Mouse (Mus musculus) erythroblast, embryonic 14.5 days (primary cell): ENCODE measurements around the gene Gm5862. TPM values are rescaled to one million over a fixed set of nuclear protein-coding genes. Genes with fewer than 3 reads are reported as not detected.
"Not testable (repeated sequence)": the region's sequence is repeated elsewhere in the genome, so short reads cannot be mapped to it uniquely, and the experiment has no call there.

ENCODE experiments used
- H3K27me3 ChIP-seq: 2 replicates; pipeline ENCODE4 v1.6.1; 2012; ENCODE audit warnings: inconsistent platforms; ENCODE audit not compliant: control insufficient read depth
- H3K36me3 ChIP-seq: 2 replicates; pipeline ENCODE4 v1.6.1; 2012; ENCODE audit warnings: mild to moderate bottlenecking, inconsistent platforms; ENCODE audit not compliant: control insufficient read depth
- H3K4me1 ChIP-seq: 2 replicates; pipeline ENCODE4 v1.6.1; 2012; ENCODE audit warnings: inconsistent platforms; ENCODE audit not compliant: control insufficient read depth
- H3K4me3 ChIP-seq: replicated peaks from 2 replicates; pipeline ENCODE3; 2012; ENCODE audit warnings: moderate library complexity, mild to moderate bottlenecking, inconsistent platforms
- H3K9me3 ChIP-seq: 2 replicates; pipeline ENCODE4 v1.6.1; 2012; ENCODE audit warnings: low read length, inconsistent platforms, mixed read lengths; ENCODE audit not compliant: control insufficient read depth
- GATA1 ChIP-seq: IDR thresholded peaks from 2 replicates; pipeline ENCODE4 v1.6.1; 2012; ENCODE audit warnings: low read length, inconsistent platforms, mixed read lengths
- TAL1 ChIP-seq: IDR thresholded peaks from 3 replicates; pipeline ENCODE4 v1.6.1; 2012; ENCODE audit warnings: low read length, inconsistent platforms, mixed read lengths
- polyA plus RNA-seq: library from polyadenylated mRNA; stranded (reverse); fragments of >175 nt; gene quantifications from 2 replicates; pipeline ENCODE4 v1.2.3, GENCODE M21; 2012

Gene Gm5862
- polyA plus RNA-seq: not detected in 2 replicates

- H3K4me1 ChIP-seq, H3K36me3 ChIP-seq, H3K9me3 ChIP-seq, H3K27me3 ChIP-seq, H3K4me3 ChIP-seq: not testable (repeated sequence)
Observed at GRCm38 (mm10) chr5:26022816-26023215, at the start of gene Gm5862. Gene Gm5862, minus strand, starts transcription at chr5:26022916.

- TF ChIP-seq TAL1 (no peak), GATA1 (no peak)
- H3K9me3 ChIP-seq: peaks cover 14% of the 10 kb centered on the region
Observed at GRCm38 (mm10) chr5:26070716-26071115, 48.0 kb upstream of the Gm5862 start.

GRCm38 (mm10) chr5:26058481-26058880, 35.8 kb upstream of the Gm5862 start, which contains the start of gene Gm7347:
Gene Gm7347, minus strand, starts transcription at chr5:26058581.
- H3K9me3 ChIP-seq, H3K4me3 ChIP-seq, H3K27me3 ChIP-seq, H3K36me3 ChIP-seq, H3K4me1 ChIP-seq: not testable (repeated sequence)

More at GRCm38 (mm10) chr5:26070716-26071115, 48.0 kb upstream of the Gm5862 start:
- Histone ChIP-seq H3K4me1 (no peaks in the 10 kb centered on the region), H3K36me3 (no peaks in the 10 kb centered on the region), H3K4me3 (no peak overlapping the region), H3K27me3 (no peaks in the 10 kb centered on the region)

- not testable (repeated sequence) for H3K4me1 ChIP-seq, H3K4me3 ChIP-seq, H3K27me3 ChIP-seq, H3K36me3 ChIP-seq, H3K9me3 ChIP-seq
Observed at GRCm38 (mm10) chr5:26039458-26039857, 16.7 kb upstream of the Gm5862 start, which contains the start of gene Speer4a. Gene Speer4a, minus strand, starts transcription at chr5:26039558.

GRCm38 (mm10) chr5:26007697-26008096, 15.0 kb downstream of the Gm5862 start:
- not testable (repeated sequence) for H3K4me1 ChIP-seq, H3K36me3 ChIP-seq, H3K4me3 ChIP-seq, H3K27me3 ChIP-seq, H3K9me3 ChIP-seq

- H3K36me3 ChIP-seq, H3K4me1 ChIP-seq, H3K27me3 ChIP-seq, H3K9me3 ChIP-seq, H3K4me3 ChIP-seq: not testable (repeated sequence)
Observed at GRCm38 (mm10) chr5:26006937-26007695, 15.6 kb downstream of the Gm5862 start.

- not testable (repeated sequence) for H3K27me3 ChIP-seq, H3K36me3 ChIP-seq, H3K4me1 ChIP-seq, H3K4me3 ChIP-seq, H3K9me3 ChIP-seq
Observed at GRCm38 (mm10) chr5:26004698-26005097, 18.0 kb downstream of the Gm5862 start, which contains the start of gene Gm1979. Gene Gm1979, minus strand, starts transcription at chr5:26004798.

GRCm38 (mm10) chr5:25988550-25988949, 34.2 kb downstream of the Gm5862 start, which contains the start of gene Gm21698:
Gene Gm21698, minus strand, starts transcription at chr5:25988650.
- not testable (repeated sequence) for H3K36me3 ChIP-seq, H3K4me1 ChIP-seq, H3K9me3 ChIP-seq, H3K4me3 ChIP-seq, H3K27me3 ChIP-seq

- H3K27me3 ChIP-seq: not testable (repeated sequence)
Observed at GRCm38 (mm10) chr5:25972563-25972962, 50.2 kb downstream of the Gm5862 start, which contains the start of gene Gm21680. Gene Gm21680, minus strand, starts transcription at chr5:25972663.

More at GRCm38 (mm10) chr5:25972563-25972962, 50.2 kb downstream of the Gm5862 start, which contains the start of gene Gm21680:
- not testable (repeated sequence) for H3K4me3 ChIP-seq, H3K4me1 ChIP-seq, H3K9me3 ChIP-seq, H3K36me3 ChIP-seq

Other genes starting within 250 kb of the Gm5862 start
- gene Gm21663, start 80.5 kb downstream of the Gm5862 start, polyA plus RNA-seq: not detected in 2 replicates
- gene Gm21671, start 68.5 kb downstream of the Gm5862 start, polyA plus RNA-seq: not detected in 2 replicates
- gene Gm21680, start 50.3 kb downstream of the Gm5862 start, polyA plus RNA-seq: not detected in 2 replicates
- not detected in 2 replicates for gene Gm21698, start 34.3 kb downstream of the Gm5862 start, polyA plus RNA-seq
- gene Gm1979, start 18.1 kb downstream of the Gm5862 start, polyA plus RNA-seq: not detected in 2 replicates
- not detected in 2 replicates for gene Speer4a, start 16.6 kb upstream of the Gm5862 start, polyA plus RNA-seq
- not detected in 2 replicates for gene Gm7347, start 35.7 kb upstream of the Gm5862 start, polyA plus RNA-seq
- not detected in 2 replicates for gene Gm10471, start 66.4 kb upstream of the Gm5862 start, polyA plus RNA-seq
- not detected in 2 replicates for gene 5031410I06Rik, start 82.4 kb upstream of the Gm5862 start, polyA plus RNA-seq
- gene Gm10220, start 98.5 kb upstream of the Gm5862 start, polyA plus RNA-seq: not detected in 2 replicates
- gene Gm7361, start 234.8 kb upstream of the Gm5862 start, polyA plus RNA-seq: 0.02 TPM in 1 of 2 replicates, not detected in the other